Mouse (Mus musculus) neural tube, embryonic 11.5 days (tissue): ENCODE data around the gene Ccdc96. TPM values are rescaled to one million over a fixed set of nuclear protein-coding genes. Genes with fewer than 3 reads are reported as not detected.

Experiments used
- ATAC-seq: fragments of 200-750 bp; cut with Nextera tagmentation; 2 replicates; pipeline ENCODE4 v1.8.0; 2017; ENCODE audit warnings: moderate number of reproducible peaks, mild to moderate bottlenecking, moderate TSS enrichment, moderate library complexity; ENCODE audit not compliant: insufficient read depth, low FRiP score, low TSS enrichment
- DNase-seq: peaks from one replicate; pipeline ENCODE4 v3.0.0-alpha.2; 2015; ENCODE audit warnings: low spot score
- H3K27ac ChIP-seq: fragments of 300-500 bp; sonication (generic); 2 replicates; pipeline ENCODE4 v1.5.1; 2014; ENCODE audit warnings: low read depth, mild to moderate bottlenecking, low read length
- H3K27me3 ChIP-seq: fragments of 300-500 bp; sonication (generic); 2 replicates; pipeline ENCODE4 v1.6.1; 2014; ENCODE audit warnings: mild to moderate bottlenecking, low read length, mixed read lengths; ENCODE audit not compliant: control insufficient read depth, insufficient read depth
- H3K36me3 ChIP-seq: fragments of 300-500 bp; sonication (generic); 2 replicates; pipeline ENCODE4 v1.6.1; 2014; ENCODE audit warnings: mild to moderate bottlenecking, low read length, moderate library complexity, mixed read lengths; ENCODE audit not compliant: control insufficient read depth, insufficient read depth
- H3K4me1 ChIP-seq: fragments of 300-500 bp; sonication (generic); 2 replicates; pipeline ENCODE4 v1.6.1; 2014; ENCODE audit warnings: low read length, mixed read lengths; ENCODE audit not compliant: control insufficient read depth, insufficient read depth
- H3K4me2 ChIP-seq: fragments of 300-500 bp; sonication (generic); 2 replicates; pipeline ENCODE4 v1.6.1; 2014; ENCODE audit warnings: low read depth, mild to moderate bottlenecking, moderate library complexity
- H3K4me3 ChIP-seq: fragments of 300-500 bp; sonication (generic); 2 replicates; pipeline ENCODE4 v1.5.1; 2014; ENCODE audit warnings: low read depth, low read length
- H3K9ac ChIP-seq: fragments of 300-500 bp; sonication (generic); 2 replicates; pipeline ENCODE4 v1.6.1; 2014; ENCODE audit warnings: mild to moderate bottlenecking, low read length
- H3K9me3 ChIP-seq: fragments of 300-500 bp; sonication (generic); 2 replicates; pipeline ENCODE4 v1.6.1; 2016; ENCODE audit warnings: low read length; ENCODE audit not compliant: control insufficient read depth
- WGBS: fragments of 180-500 bp; shearing (Covaris S2); extraction: QIAGEN DNeasy Blood & Tissue Kit; methylation state at CpG from one replicate; pipeline ENCODE4 v1.1.7; 2014; 5-methylcytosine and 5-hydroxymethylcytosine counted together
- polyA plus RNA-seq: library from polyadenylated mRNA; unstranded; fragments of >200 nt; fragmentation: Nextera tagmentation; extraction: Ambion mirVana; gene quantifications from 2 replicates; pipeline ENCODE4 v1.2.1, GENCODE M21; 2014

Gene Ccdc96
- polyA plus RNA-seq, 1 experiment from 2014 or later, result 3.8 TPM

- H3K36me3 ChIP-seq, result peaks cover 2% of the 10 kb centered on the region; the same call in 1 of the 2 replicates
Measured at GRCm38 (mm10) chr5:36508351-36508750, 24.0 kb downstream of the Ccdc96 start.

GRCm38 (mm10) chr5:36510956-36511355 is 26.6 kb downstream of the Ccdc96 start:
- Histone ChIP-seq H3K9ac (no peak overlapping the region), H3K4me3 (no peak overlapping the region), H3K36me3 (peaks cover 5% of the 10 kb centered on the region), H3K27me3 (no peaks in the 10 kb centered on the region), H3K4me2 (no peak overlapping the region), H3K27ac (no peak overlapping the region), H3K9me3 (no peaks in the 10 kb centered on the region), H3K4me1 (no peaks in the 10 kb centered on the region)
- no peak for DNase-seq
- WGBS, result 94% methylated on average over 2 of the region's 2 CpGs
- ATAC-seq, result no peak

More at GRCm38 (mm10) chr5:36508351-36508750, 24.0 kb downstream of the Ccdc96 start:
- Histone ChIP-seq H3K27ac (no peak overlapping the region), H3K4me3 (no peak overlapping the region), H3K4me2 (no peak overlapping the region), H3K27me3 (no peaks in the 10 kb centered on the region), H3K9ac (no peak overlapping the region), H3K4me1 (no peaks in the 10 kb centered on the region), H3K9me3 (no peaks in the 10 kb centered on the region)
- ATAC-seq (no peak), DNase-seq (no peak)
- 94% methylated on average over 10 of the region's 10 CpGs for WGBS

- no peak overlapping the region for H3K4me3 ChIP-seq
- H3K4me1 ChIP-seq, result no peaks in the 10 kb centered on the region
- WGBS, result 86% methylated on average over 1 of the region's 1 CpGs
- no peaks in the 10 kb centered on the region for H3K9me3 ChIP-seq
- no peaks in the 10 kb centered on the region for H3K27me3 ChIP-seq
- H3K9ac ChIP-seq, result no peak overlapping the region
- no peak for ATAC-seq
- peaks cover 5% of the 10 kb centered on the region for H3K36me3 ChIP-seq
- no peak overlapping the region for H3K27ac ChIP-seq
- H3K4me2 ChIP-seq, result no peak overlapping the region
- DNase-seq, result no peak
Measured at GRCm38 (mm10) chr5:36515126-36515525, 30.7 kb downstream of the Ccdc96 start.

- no peak overlapping the region for H3K4me2 ChIP-seq
- H3K27ac ChIP-seq, result no peak overlapping the region
- H3K4me1 ChIP-seq, result no peaks in the 10 kb centered on the region
- H3K27me3 ChIP-seq, result no peaks in the 10 kb centered on the region
- no peak overlapping the region for H3K4me3 ChIP-seq
- ATAC-seq (no peak), DNase-seq (no peak)
- no peaks in the 10 kb centered on the region for H3K9me3 ChIP-seq
- H3K36me3 ChIP-seq, result peaks cover 5% of the 10 kb centered on the region
- H3K9ac ChIP-seq, result no peak overlapping the region
- WGBS, result 88% methylated on average over 5 of the region's 5 CpGs
Measured at GRCm38 (mm10) chr5:36515558-36515957, 31.2 kb downstream of the Ccdc96 start.

- Histone ChIP-seq H3K27me3 (no peaks in the 10 kb centered on the region), H3K9ac (no peak overlapping the region), H3K4me3 (no peak overlapping the region), H3K4me2 (no peak overlapping the region), H3K36me3 (peaks cover 5% of the 10 kb centered on the region), H3K27ac (no peak overlapping the region), H3K9me3 (no peaks in the 10 kb centered on the region), H3K4me1 (no peaks in the 10 kb centered on the region)
- 87% methylated on average over 3 of the region's 3 CpGs for WGBS
- ATAC-seq, result no peak
- DNase-seq, result no peak
Measured at GRCm38 (mm10) chr5:36517596-36517995, 33.2 kb downstream of the Ccdc96 start.

- DNase-seq (no peak), ATAC-seq (no peak)
- Histone ChIP-seq H3K9ac (no peak overlapping the region), H3K4me2 (no peak overlapping the region), H3K27me3 (no peaks in the 10 kb centered on the region), H3K4me3 (no peak overlapping the region), H3K4me1 (no peaks in the 10 kb centered on the region), H3K27ac (no peak overlapping the region), H3K9me3 (no peaks in the 10 kb centered on the region), H3K36me3 (peaks cover 5% of the 10 kb centered on the region; the same call in 1 of the 2 replicates)
- WGBS, result 65% methylated on average over 3 of the region's 3 CpGs
Measured at GRCm38 (mm10) chr5:36519751-36520150, 35.4 kb downstream of the Ccdc96 start.

- WGBS, result 88% methylated on average over 2 of the region's 2 CpGs
- Histone ChIP-seq H3K27me3 (no peaks in the 10 kb centered on the region), H3K9ac (no peak overlapping the region), H3K4me1 (no peaks in the 10 kb centered on the region), H3K9me3 (no peaks in the 10 kb centered on the region), H3K4me2 (no peak overlapping the region), H3K27ac (no peak overlapping the region), H3K36me3 (no peaks in the 10 kb centered on the region), H3K4me3 (no peak overlapping the region)
- no peak for ATAC-seq
- DNase-seq, result no peak
Measured at GRCm38 (mm10) chr5:36522782-36523181, 38.4 kb downstream of the Ccdc96 start.

- ATAC-seq (no peak), DNase-seq (no peak)
- WGBS, result 91% methylated on average over 5 of the region's 5 CpGs
- H3K9me3 ChIP-seq, result no peaks in the 10 kb centered on the region
- H3K36me3 ChIP-seq, result no peaks in the 10 kb centered on the region
- H3K27me3 ChIP-seq, result no peaks in the 10 kb centered on the region
- no peak overlapping the region for H3K27ac ChIP-seq
- H3K4me3 ChIP-seq, result no peak overlapping the region
- peaks cover 2% of the 10 kb centered on the region; the same call in 1 of the 2 replicates for H3K4me1 ChIP-seq
- no peak overlapping the region for H3K9ac ChIP-seq
- H3K4me2 ChIP-seq, result no peak overlapping the region
Measured at GRCm38 (mm10) chr5:36523219-36523703, 38.9 kb downstream of the Ccdc96 start.

GRCm38 (mm10) chr5:36525216-36525615 is 40.8 kb downstream of the Ccdc96 start:
- H3K27ac ChIP-seq, result no peak overlapping the region
- H3K4me1 ChIP-seq, result peaks cover 12% of the 10 kb centered on the region; the same call in 1 of the 2 replicates
- H3K4me3 ChIP-seq, result no peak overlapping the region
- 82% methylated on average over 2 of the region's 2 CpGs for WGBS
- H3K9ac ChIP-seq, result no peak overlapping the region
- no peak overlapping the region for H3K4me2 ChIP-seq
- DNase-seq (no peak), ATAC-seq (no peak)
- no peaks in the 10 kb centered on the region for H3K9me3 ChIP-seq
- no peaks in the 10 kb centered on the region for H3K27me3 ChIP-seq
- no peaks in the 10 kb centered on the region for H3K36me3 ChIP-seq
